Mouse (Mus musculus): ENCODE results near the gene Tpgs1.

DNA sequence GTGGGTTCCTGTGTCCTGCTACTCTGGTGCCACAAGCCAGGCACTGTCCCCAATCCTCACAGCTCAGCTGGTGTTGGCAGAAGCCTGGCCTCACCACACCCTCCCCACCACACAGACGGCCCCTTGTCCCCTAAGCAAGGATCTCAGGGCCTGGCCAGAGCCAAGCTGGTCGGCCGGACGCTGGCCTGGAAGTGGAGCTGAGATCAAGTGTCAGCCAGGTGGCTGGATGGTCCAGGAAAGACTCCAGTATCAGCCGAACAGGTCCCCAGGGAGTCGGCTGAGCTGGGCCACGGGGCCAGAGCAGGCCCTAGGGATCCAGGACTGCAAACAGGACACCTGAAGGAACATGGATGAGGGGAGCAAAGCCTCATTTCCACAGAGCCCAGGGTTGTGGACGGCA, 23.5 kb upstream of the Tpgs1 start, which contains the start of gene Odf3l2:
- TF ChIP-seq CTCF (conservative IDR thresholded peaks at IDR 0.05; ENCODE audit: low read length) (no peak), NANOG (IDR thresholded peaks at IDR 0.05; ENCODE audit: borderline replicate concordance, low read length) (no peak)
